Mouse (Mus musculus): ENCODE measurements around the gene Zswim1.
A peak's percentile ranks its signal among the peaks of the same experiment; 100 is the strongest.

Zswim1 gene

DNA sequence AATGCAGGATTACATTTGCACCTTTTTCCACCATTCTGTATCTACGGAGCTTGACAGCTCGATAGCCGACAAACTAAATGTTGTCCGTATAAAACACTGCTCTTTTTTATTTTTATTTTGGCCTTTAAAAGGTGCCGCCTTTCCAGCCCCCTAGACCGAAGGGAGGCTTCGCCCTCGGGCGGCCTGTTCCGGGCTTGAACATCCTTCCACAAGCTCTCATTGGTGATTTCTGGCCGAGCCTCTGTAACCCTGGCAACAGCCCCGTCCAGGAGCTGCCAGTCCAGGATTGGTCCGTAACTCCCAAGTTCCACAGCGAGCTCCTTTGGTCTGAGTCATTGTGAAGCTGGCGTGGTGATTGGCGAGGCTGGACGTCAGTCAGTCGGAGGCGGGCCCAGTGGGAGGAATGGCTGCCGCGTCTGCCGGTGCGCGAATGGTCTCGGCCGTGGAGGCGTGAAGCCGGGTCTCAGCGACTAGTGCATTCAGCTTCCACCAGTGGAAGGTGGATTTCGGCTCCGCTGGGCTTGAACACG, at the start of gene Zswim1:
Gene Zswim1, plus strand, starts transcription at position 51 of the 530 bp plus-strand sequence.
- DNase-seq = peak; percentile 99

DNA sequence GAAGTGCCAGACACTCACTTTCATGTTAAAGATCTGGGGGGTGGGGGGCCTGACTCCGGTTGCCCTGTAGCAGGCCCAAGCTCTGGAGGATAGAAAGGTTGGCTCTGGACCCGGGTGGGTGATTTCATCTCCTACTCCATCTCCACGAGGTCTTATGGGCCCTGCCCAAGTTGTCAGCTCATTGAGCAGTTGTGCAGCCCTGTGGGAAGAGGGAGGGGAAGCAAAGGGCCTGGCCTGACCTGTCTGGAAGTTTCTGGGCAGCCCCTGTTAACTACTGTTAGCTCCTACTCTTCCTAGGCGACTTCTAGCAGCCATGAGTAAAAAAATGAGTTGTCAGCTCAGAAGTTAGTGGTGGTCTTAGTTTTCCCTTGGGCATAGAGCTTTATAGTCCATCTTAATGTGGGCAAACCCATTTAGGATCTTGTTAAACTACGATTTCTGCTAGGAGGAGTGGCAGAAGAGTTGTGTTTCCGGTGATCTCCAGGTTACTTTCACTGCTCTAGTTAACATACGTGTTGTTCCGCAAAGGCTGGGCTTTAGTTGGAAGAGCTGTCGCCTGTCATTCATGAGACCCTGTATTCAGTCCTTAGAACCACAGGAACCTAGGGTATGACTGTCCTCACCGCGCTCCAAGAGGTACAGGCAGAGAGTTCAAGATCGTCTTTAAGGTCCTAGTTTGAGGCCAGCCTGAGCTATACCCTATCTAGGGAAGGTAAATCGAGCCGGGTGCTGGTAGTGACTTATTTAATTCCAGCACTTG, 49.1 kb upstream of the Zswim1 start:
- DNase-seq = no peak

DNA sequence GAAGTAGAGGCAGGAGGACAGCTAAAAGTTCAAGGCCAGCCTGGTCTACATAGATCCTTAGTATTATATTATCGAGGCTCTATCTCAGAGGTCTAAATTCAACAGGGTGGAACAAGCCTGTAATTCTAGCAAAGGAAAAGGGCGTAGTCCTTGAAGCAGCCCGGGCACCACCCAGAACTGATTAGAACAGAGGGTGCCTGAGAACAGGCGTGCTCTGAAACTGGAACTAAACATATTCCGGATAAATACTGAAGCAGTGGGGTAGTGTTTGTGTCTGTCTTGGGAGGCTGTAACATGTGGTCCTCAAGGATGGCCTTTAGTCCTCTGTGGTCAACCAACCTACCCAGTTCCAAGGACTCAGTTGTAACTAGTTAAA, 48.5 kb upstream of the Zswim1 start:
- no peak for DNase-seq

DNA sequence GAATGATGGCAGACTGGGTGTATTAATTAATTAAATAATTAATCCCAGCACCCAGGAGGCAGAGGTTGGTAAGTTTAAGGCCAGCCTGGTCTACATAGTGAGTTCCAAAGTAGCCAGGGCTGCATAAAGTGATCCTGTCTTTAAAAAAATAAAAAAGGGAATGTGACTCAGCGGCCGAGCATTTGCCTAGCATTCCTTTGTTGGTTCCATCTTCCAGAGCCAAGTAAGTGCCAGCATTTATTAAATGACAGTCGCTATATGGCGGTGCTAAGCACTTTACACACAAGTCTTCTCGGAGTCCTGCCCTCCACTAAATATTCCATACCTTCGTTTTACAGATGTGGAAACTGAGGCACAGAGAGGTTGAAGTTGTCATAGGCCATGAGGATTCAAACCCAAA, 46.4 kb upstream of the Zswim1 start:
- no peak for DNase-seq

DNA sequence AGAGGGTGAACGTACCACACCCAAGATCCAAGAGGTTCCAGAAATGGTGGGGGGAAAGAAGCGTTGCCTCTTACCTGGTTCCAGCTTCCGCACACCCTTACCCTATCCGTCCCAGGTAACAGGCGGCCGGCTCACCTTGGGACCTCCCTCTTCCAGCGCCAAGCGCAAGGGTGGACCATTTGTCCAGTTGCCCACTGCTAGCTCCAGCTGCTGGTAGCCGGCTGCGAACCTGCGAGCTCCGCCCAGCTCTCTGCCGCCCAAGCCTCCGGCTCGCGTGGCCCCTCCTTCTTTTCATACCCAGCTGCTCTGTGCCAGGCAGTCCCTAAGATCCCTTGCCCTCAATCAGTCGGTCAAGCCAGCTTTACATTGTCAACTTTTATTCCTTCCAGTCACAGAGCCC, 45.7 kb upstream of the Zswim1 start:
- no peak for DNase-seq

DNA sequence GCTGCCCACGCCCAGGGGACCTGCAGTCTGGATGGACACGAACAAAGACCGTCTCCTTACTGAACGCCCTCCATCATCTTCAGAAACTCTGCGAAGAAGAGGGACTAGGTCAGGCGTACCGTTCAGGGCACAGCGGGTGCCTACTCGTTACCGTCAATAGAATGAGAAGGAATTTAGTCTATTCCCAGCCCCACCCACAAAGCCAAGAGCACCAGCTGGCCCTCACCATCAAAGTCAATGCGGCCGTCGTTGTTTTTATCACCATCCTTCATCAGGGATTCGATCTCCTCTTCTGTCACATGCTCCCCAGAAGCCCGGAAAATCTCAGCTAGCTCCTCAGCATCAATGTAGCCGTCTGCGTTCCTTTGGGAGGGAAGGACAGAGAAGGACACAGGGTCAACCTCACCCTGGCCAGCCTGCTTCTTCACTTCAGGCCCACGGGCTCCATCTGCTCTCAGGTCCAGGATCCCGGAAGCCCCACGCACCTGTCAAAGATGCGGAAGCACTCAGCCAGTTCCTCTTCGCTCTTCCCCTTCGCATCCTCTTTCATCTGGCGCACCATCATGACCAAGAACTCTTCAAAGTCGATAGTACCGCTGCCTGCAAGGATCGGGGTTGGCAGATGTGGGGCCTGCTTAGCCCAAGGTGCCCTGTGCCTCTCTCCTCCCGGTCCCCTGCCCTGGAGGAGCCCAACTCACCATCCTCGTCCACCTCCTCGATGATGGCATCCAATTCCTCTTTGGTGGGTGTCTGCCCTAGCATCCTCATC, 45.1 kb upstream of the Zswim1 start:
- no peak for DNase-seq

DNA sequence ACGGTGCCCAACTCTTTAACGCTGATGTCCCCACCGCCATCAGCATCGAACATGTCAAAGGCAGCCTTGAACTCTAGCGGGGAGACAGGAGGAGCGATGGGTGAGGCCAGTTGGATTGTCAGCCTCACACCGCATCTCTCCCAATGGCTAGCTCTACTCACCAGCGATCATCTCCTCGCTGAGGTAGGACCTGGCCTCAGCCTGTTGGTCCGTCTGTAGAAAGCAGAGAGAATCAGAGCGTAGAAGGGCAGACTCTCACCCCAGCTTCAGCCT, 44.5 kb upstream of the Zswim1 start:
- DNase-seq = no peak

DNA sequence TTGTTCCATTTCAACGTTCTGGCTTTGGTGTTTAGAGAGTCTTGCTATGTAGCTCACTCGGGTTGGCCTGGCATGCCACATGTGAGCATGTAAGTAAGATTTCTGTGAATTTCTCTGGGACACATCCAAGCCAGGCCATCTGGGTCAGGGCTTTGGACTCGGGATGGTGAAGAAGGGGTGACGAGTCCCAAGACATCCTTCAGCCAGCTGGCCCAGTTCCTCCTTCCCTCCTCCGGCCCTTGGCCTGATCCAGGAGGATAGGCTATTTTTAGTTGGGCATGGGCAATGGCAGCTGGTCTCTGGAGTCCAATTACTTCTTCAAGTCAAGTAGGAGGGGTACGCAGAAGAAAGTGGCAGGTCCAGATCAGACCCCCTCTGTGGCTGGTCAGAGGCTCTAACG, 43.7 kb upstream of the Zswim1 start:
- DNase-seq = no peak

DNA sequence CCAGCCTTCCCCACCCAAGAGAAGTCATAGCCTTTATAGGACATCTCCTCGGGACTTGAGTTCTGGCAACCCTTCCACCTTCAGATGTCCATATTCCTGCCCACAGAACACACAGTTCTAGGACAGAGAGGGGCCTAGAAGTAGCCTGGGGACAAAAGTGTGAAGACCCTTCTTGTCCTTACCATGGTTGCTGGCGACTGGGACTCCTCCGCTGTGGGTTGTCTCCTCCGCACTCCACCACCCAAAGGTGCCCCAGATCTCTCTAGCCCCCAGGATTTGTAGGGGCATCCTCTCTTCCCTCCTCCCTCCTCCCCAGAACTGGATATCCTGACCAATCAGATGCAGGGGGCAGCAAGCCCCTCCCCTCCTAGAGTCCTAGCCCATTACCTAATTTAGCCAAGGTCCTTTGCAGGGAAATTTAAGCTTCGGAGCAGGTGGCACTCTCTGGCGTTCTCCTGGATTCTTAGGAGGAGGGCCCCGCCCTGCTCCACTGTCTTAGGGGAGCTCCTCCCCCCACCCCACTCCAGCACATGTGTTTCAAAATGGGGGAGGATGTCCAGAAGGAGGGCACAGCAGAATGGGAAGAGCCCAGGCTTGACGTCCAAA, 42.9 kb upstream of the Zswim1 start, which contains the start of gene Tnnc2:
Gene Tnnc2, minus strand, starts transcription at position 487 of the 606 bp plus-strand sequence.
- no peak for DNase-seq

DNA sequence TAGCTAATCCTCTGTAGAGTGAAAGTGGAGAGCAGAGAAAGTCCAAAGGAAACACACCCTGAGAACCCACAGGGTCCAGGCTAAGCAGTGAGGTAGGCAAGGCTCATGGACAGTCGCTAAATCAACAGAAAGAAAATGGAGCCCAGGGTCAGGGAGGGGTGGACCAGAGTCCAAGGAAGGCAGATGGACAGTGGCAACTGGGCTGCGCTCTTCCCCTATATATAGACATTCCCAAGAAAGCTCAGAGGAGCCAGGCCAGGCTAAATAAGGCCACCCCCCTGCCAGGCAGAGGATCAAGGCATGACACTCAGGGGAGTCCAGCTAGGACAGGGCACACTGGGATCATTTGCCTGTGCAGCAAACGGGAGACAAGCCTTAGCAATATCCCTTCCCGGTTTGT, 40.6 kb upstream of the Zswim1 start:
- peak; percentile 18 for DNase-seq

DNA sequence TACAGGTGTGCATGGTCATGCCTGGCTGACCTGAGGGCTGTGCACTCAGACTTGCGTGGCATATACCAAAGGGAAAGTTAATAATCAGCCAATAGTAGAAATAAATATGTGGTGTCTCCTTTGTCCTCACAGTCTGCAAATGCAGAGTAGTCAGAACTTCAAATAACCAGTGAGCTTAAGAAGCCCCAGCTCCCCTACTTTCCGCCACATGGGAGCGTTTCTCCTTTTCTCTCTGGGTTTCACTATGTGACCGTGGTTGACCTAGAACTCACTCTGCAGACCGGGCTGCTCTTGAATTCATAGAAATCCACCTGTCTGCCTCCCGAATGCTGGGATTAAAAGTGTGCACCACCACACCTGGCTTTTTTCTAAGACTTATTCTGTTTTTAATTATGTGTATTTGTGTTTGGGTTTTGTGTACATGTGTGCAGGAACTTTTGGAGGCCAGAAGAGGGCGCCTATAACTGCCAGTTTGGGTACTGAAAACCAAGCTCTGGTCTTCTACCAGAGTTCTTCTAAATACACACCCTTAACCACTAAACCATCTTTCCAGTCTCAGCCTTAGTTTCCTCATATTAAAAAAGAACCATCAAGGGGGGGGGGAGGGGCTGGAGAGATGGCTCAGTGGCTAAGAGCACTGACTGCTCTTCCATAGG, 38.4 kb upstream of the Zswim1 start:
- DNase-seq = no peak

DNA sequence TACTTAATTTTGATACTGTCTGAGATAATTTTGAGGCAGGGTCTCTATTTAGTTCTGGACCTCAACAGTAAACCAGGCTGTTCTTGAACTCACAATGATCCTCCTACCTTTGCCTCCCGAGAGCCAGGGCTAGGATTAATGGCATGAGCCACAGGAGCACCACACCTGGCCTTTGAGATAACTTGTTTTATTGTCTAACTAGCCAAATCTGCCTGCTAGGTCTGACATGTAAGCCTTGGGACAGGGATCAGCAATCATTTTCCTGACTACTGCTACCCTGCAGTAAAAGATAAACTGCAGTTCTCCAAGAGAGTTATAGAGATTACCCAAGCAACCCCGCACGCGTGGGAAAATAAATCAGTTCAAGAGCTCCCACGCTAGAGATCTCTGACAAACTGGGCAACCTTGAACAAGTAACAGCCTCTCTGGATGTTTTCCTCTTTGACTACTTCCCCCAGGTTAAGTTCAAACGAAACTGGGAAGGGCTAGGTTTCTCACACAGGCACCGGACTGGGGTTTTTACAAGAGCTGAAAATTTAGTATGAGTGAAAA, 37.5 kb upstream of the Zswim1 start:
- DNase-seq = no peak

DNA sequence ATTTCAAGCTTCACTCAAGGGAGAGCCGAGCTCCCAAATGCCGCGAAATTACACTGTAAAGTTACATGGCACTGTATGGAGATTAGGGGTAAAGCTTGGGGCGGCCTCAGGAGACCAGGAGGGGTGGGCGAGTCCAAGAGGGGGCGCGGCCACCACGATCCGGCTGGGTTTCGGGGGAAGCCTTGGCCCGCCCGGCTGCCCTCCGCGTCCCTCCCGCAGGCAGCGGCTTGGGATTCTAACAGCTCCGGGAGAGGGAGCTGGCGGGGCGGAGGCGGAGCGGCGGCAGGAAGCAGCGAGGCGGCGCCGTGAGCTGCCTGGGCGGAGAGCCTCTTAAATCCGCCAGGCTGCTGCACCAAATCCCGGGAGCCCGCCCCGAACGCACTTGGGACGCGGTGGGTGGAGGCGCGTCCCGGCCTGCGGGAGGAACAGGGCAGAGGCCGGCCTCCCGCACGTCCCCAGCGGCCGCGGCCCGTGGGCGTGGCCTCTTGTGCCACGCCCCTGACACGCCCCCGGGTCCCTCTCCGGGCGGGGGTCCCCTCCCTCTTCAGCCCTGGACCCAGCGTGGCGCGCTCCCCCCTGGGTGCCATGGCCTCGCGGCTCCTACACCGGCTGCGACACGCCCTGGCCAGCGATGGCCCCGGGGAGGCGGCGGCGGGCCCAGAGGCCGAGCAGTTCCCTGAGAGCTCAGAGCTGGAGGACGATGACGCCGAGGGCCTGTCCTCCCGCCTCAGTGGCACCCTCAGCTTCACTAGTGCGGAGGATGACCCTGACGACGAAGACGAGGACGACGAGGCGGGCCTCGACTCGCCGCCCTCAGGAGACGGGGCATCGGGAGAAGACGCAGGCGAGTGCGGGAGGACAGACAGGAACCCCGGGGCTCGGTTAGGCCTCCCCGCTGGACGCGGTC, 36.8 kb upstream of the Zswim1 start, which contains the start of gene Snx21:
Gene Snx21, plus strand, starts transcription at position 343 of the 907 bp plus-strand sequence.
- peak; percentile 95 for DNase-seq

DNA sequence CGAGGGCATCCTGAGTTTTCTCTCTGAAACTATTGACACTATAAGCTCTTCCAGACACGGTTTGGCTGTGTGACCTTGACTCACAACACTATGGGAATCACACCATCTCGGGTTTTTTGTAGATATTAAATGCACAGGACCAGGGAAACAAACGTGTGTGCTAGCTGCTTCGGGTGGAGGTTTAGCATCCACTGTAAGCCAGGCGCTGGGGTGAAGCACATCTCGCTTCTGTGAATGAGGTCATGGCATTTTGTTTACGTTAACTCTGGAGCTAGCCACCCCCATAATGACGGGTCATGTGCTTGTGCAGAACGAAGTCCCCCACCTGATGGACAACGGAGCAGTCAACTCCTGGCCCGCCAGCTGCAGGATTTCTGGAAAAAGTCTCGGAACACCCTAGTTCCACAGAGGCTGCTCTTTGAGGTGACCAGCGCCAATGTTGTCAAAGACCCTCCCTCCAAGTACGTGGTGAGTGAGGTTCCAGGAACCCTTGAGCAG, 36.0 kb upstream of the Zswim1 start:
- peak; percentile 60 for DNase-seq

DNA sequence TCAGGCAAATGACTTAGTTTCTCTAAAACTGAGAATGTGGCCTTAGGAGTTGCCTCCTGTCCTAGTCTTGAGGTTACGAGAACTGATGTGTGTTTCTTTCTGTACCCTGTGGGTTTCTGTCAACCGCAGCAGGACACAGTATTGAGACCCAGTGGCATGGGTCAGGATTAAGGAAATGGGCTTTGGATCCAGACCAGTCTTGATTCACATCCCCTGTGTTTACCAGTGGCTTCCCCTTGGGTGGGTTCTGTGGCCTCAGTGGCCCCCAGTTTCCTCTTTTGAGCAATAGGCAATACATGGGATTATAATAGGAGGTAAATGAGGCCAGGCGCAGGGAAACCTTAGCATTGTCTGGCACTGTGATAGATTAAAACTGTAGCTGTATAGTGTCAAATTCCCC, 35.5 kb upstream of the Zswim1 start:
- DNase-seq = no peak

DNA sequence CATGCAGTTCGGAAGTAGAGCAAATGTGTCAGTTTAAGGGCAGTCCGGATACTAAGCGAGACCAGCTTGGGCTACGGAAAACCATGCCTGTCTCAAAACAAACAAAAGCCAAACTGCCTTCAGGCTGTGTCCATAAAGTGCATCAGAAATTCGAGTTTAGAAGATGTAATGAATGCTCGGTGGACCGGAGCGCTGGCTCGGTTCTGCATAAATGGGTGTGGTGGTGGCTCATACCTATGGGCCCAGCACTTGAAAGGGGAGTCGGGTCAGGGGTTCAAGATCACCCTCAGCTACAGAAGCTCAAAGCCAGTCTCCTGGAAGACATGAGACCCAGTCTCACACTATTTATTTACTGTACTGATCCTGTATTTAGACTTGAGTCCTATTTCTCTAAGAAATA, 34.7 kb upstream of the Zswim1 start:
- no peak for DNase-seq

DNA sequence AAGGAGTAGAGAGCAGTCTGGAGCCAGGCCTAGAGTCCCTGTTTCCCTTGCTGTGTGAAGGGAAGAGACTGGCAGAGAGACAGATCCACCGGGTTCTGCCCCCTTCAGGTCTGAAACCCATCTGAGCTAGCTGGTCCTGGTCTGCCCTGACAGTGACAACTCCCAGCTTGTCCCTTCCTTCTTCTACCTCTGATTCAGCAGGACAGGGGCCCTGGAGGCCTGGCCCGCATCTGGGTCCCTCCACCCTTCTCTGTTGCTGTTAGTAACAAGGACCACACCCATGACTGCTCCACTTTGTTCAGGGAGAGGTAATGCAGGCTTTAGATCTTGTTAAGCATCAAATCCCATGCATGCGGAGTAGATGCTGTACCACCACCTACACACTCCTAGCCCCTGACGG, 34.1 kb upstream of the Zswim1 start:
- DNase-seq = peak; percentile 31

DNA sequence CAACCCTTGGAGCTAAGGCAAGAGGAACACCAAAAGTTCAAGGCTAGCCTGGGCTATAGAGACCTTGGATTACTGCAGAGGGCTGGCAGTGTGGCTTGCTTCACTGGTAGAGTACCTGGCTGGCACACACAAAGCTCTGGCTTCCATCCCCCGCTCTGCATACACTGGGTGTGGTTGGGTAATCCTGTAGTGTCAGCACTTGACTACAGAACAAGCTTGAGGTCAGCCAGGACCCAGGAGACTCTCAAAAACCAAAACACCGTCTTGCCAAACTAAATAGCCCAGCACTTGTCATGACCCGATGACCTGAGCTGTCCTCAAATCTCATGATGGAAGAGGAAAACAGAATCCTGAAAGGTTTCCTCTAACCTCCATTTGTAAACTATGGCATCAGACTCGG, 32.0 kb upstream of the Zswim1 start:
- DNase-seq = peak; percentile 37

DNA sequence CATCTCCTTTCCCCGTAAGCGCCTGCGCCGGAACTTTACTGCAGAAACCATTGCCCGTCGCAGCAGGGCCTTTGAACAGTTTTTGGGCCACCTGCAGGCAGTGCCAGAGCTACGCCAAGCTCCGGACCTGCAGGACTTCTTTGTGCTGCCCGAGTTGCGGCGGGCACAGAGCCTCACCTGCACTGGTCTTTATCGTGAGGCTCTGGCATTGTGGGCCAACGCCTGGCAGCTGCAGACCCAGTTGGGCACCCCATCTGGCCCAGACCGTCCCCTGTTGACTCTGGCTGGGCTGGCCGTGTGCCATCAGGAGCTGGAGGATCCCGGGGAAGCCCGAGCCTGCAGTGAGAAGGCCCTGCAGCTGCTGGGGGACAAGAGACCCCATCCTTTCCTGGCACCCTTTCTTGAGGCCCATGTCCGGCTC, 30.6 kb upstream of the Zswim1 start:
- peak; percentile 70 for DNase-seq

DNA sequence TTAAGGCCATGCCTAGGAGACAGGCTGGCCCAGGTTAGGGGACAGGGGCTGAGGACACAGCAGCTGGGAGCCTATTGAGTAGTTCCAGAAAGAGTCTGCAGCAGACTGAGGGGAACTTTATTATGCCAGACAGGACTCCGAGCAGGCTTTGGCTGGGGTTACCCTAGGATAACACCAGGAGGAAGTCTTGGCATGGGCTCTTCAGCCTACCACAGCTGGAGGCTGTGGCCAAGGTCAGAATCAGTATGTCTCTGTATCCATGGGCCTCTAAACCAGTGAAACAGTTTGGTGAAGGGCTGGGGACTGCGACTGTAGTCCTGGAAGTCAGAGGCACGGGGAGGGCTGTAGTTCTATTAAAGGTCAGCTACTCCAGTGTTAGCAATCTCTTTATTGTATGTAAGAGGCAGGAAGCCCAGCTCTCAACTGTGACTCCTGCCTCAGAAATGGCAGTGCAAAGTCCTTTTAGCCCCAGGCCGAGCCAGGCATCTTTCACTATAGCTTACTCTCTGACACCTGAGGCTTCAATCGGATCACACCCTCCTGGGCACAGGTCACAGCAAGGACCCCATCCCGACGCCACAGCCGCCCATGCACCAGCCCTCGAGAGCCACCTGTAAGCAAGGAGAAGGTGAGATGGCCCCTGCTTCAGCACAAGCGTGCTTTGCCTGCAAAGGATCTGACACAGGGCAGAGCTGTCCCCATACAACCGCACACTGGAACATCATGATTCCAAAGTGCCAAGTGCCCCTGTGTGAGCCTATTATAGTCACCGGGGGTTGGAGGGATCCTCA, 29.9 kb upstream of the Zswim1 start:
- peak; percentile 47 for DNase-seq

DNA sequence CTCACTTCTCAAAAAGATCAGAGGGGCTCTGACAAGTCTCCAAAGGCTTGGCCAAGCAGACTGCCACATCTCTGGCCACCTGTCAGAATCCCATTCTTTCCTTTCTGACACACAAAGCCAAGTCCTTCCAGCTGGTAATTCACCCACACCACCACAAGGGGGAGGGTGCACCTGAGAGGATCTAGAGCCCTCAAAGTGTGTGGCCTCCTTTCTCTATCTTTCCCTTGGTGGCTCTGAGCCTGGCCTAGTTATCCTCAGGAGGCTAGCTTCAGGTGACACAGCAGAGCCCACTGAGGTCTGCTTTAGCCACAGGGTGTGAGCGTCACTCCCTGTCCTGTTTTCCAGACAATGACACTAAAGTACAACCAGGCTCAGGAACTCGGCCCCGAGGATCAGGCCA, 29.2 kb upstream of the Zswim1 start:
- DNase-seq = peak; percentile 81
